Mouse (Mus musculus): ENCODE data around the gene Il12a. TPM values are rescaled to one million over a fixed set of nuclear protein-coding genes. Genes with fewer than 3 reads are reported as not detected.

Il12a gene
- polyA plus RNA-seq, 1 experiment from 2014 or later = 0.28 TPM

GRCm38 (mm10) chr3:68667852-68668251, 22.6 kb upstream of the Il12a start:
- ATAC-seq (ENCODE audit: insufficient read depth, low FRiP score, low read depth) = no peak
- Histone ChIP-seq H3K4me2 (no peak overlapping the region), H3K9ac (no peak overlapping the region), H3K27me3 (replicated peaks) (no peaks in the 10 kb centered on the region), H3K36me3 (no peaks in the 10 kb centered on the region), H3K4me3 (replicated peaks) (no peak overlapping the region), H3K9me3 (no peaks in the 10 kb centered on the region), H3K27ac (no peak overlapping the region), H3K4me1 (no peaks in the 10 kb centered on the region)
- 86% methylated on average over 1 of the region's 1 CpGs for WGBS

GRCm38 (mm10) chr3:68669418-68669974, 20.9 kb upstream of the Il12a start:
- no peaks in the 10 kb centered on the region for H3K9me3 ChIP-seq
- H3K4me3 ChIP-seq (replicated peaks) = no peak overlapping the region
- H3K9ac ChIP-seq = no peak overlapping the region
- no peak overlapping the region for H3K27ac ChIP-seq
- no peaks in the 10 kb centered on the region for H3K27me3 ChIP-seq (replicated peaks)
- H3K4me1 ChIP-seq = no peaks in the 10 kb centered on the region
- 72% methylated on average over 5 of the region's 5 CpGs for WGBS
- no peak overlapping the region for H3K4me2 ChIP-seq
- H3K36me3 ChIP-seq = no peaks in the 10 kb centered on the region
- no peak for ATAC-seq (ENCODE audit: insufficient read depth, low FRiP score, low read depth)

- Histone ChIP-seq H3K4me2 (no peak overlapping the region), H3K4me1 (0 out of 2 replicates have a peak, but pooled peaks cover 5% of the 10 kb centered on the region), H3K9me3 (no peaks in the 10 kb centered on the region), H3K36me3 (no peaks in the 10 kb centered on the region), H3K27me3 (replicated peaks) (no peaks in the 10 kb centered on the region), H3K4me3 (replicated peaks) (no peak overlapping the region), H3K27ac (no peak overlapping the region), H3K9ac (no peak overlapping the region)
- ATAC-seq (ENCODE audit: insufficient read depth, low FRiP score, low read depth) = no peak
- 58% methylated on average over 2 of the region's 2 CpGs for WGBS
Observed at GRCm38 (mm10) chr3:68674721-68675120, 15.7 kb upstream of the Il12a start.

GRCm38 (mm10) chr3:68675216-68675835, 15.1 kb upstream of the Il12a start:
- no peak for ATAC-seq (ENCODE audit: insufficient read depth, low FRiP score, low read depth)
- H3K4me1 ChIP-seq = 0 out of 2 replicates have a peak, but pooled peaks cover 5% of the 10 kb centered on the region
- H3K27ac ChIP-seq = no peak overlapping the region
- no peaks in the 10 kb centered on the region for H3K9me3 ChIP-seq
- no peak overlapping the region for H3K4me2 ChIP-seq
- H3K36me3 ChIP-seq = no peaks in the 10 kb centered on the region
- H3K27me3 ChIP-seq (replicated peaks) = no peaks in the 10 kb centered on the region
- 84% methylated on average over 12 of the region's 12 CpGs for WGBS
- H3K9ac ChIP-seq = no peak overlapping the region
- H3K4me3 ChIP-seq (replicated peaks) = no peak overlapping the region

- Histone ChIP-seq H3K36me3 (no peaks in the 10 kb centered on the region), H3K4me1 (0 out of 2 replicates have a peak, but pooled peaks cover 5% of the 10 kb centered on the region), H3K4me2 (peak overlapping the region; percentile 51), H3K27me3 (replicated peaks) (no peaks in the 10 kb centered on the region), H3K4me3 (replicated peaks) (peak overlapping the region; percentile 26; the same call in 1 of the 2 replicates), H3K27ac (no peak overlapping the region; the same call in 1 of the 2 replicates), H3K9me3 (no peaks in the 10 kb centered on the region), H3K9ac (no peak overlapping the region)
- WGBS = 46% methylated on average over 10 of the region's 10 CpGs
- no peak for ATAC-seq (ENCODE audit: insufficient read depth, low FRiP score, low read depth)
Observed at GRCm38 (mm10) chr3:68675980-68676678, 14.3 kb upstream of the Il12a start.

- Histone ChIP-seq H3K9ac (no peak overlapping the region), H3K4me2 (peak overlapping the region; percentile 51), H3K9me3 (no peaks in the 10 kb centered on the region), H3K4me1 (0 out of 2 replicates have a peak, but pooled peaks cover 5% of the 10 kb centered on the region), H3K4me3 (replicated peaks) (peak overlapping the region; percentile 26), H3K27ac (no peak overlapping the region), H3K36me3 (no peaks in the 10 kb centered on the region), H3K27me3 (replicated peaks) (no peaks in the 10 kb centered on the region)
- WGBS = 12% methylated on average over 17 of the region's 17 CpGs
- ATAC-seq (ENCODE audit: insufficient read depth, low FRiP score, low read depth) = peak; percentile 86
Observed at GRCm38 (mm10) chr3:68676831-68677303, 13.6 kb upstream of the Il12a start.

GRCm38 (mm10) chr3:68678805-68679585, 11.4 kb upstream of the Il12a start:
- H3K9ac ChIP-seq = no peak overlapping the region
- H3K36me3 ChIP-seq = no peaks in the 10 kb centered on the region
- no peak overlapping the region for H3K4me3 ChIP-seq (replicated peaks)
- H3K27me3 ChIP-seq (replicated peaks) = no peaks in the 10 kb centered on the region
- no peak overlapping the region for H3K4me2 ChIP-seq
- no peak for ATAC-seq (ENCODE audit: insufficient read depth, low FRiP score, low read depth)
- H3K4me1 ChIP-seq = 0 out of 2 replicates have a peak, but pooled peaks cover 5% of the 10 kb centered on the region
- H3K9me3 ChIP-seq = no peaks in the 10 kb centered on the region
- no peak overlapping the region for H3K27ac ChIP-seq
- 79% methylated on average over 9 of the region's 9 CpGs for WGBS

- no peak overlapping the region for H3K4me2 ChIP-seq
- H3K4me1 ChIP-seq = no peaks in the 10 kb centered on the region
- no peak overlapping the region for H3K4me3 ChIP-seq (replicated peaks)
- no peak overlapping the region for H3K27ac ChIP-seq
- no peak overlapping the region for H3K9ac ChIP-seq
- WGBS = 35% methylated on average over 2 of the region's 2 CpGs
- H3K27me3 ChIP-seq (replicated peaks) = no peaks in the 10 kb centered on the region
- no peaks in the 10 kb centered on the region for H3K36me3 ChIP-seq
- H3K9me3 ChIP-seq = no peaks in the 10 kb centered on the region
- ATAC-seq (ENCODE audit: insufficient read depth, low FRiP score, low read depth) = no peak
Observed at GRCm38 (mm10) chr3:68683579-68683978, 6.9 kb upstream of the Il12a start.

GRCm38 (mm10) chr3:68684207-68684606, 6.2 kb upstream of the Il12a start:
- Histone ChIP-seq H3K4me3 (replicated peaks) (no peak overlapping the region), H3K27me3 (replicated peaks) (no peaks in the 10 kb centered on the region), H3K4me1 (no peaks in the 10 kb centered on the region), H3K9me3 (no peaks in the 10 kb centered on the region), H3K36me3 (no peaks in the 10 kb centered on the region), H3K4me2 (no peak overlapping the region), H3K9ac (no peak overlapping the region), H3K27ac (no peak overlapping the region)
- ATAC-seq (ENCODE audit: insufficient read depth, low FRiP score, low read depth) = no peak
- WGBS = 62% methylated on average over 1 of the region's 1 CpGs

- 69% methylated on average over 8 of the region's 8 CpGs for WGBS
- H3K36me3 ChIP-seq = no peaks in the 10 kb centered on the region
- no peak overlapping the region for H3K9ac ChIP-seq
- H3K27ac ChIP-seq = no peak overlapping the region
- no peak overlapping the region for H3K4me3 ChIP-seq (replicated peaks)
- H3K9me3 ChIP-seq = no peaks in the 10 kb centered on the region
- no peaks in the 10 kb centered on the region for H3K4me1 ChIP-seq
- H3K4me2 ChIP-seq = no peak overlapping the region
- ATAC-seq (ENCODE audit: insufficient read depth, low FRiP score, low read depth) = no peak
- no peaks in the 10 kb centered on the region for H3K27me3 ChIP-seq (replicated peaks)
Observed at GRCm38 (mm10) chr3:68686852-68687560, 3.4 kb upstream of the Il12a start.

- 68% methylated on average over 7 of the region's 7 CpGs for WGBS
- no peak for ATAC-seq (ENCODE audit: insufficient read depth, low FRiP score, low read depth)
- H3K4me1 ChIP-seq = no peaks in the 10 kb centered on the region
- H3K4me2 ChIP-seq = no peak overlapping the region
- no peak overlapping the region for H3K9ac ChIP-seq
- no peaks in the 10 kb centered on the region for H3K9me3 ChIP-seq
- H3K27me3 ChIP-seq (replicated peaks) = no peaks in the 10 kb centered on the region
- H3K27ac ChIP-seq = no peak overlapping the region
- H3K36me3 ChIP-seq = no peaks in the 10 kb centered on the region
- H3K4me3 ChIP-seq (replicated peaks) = no peak overlapping the region
Observed at GRCm38 (mm10) chr3:68689346-68689745, 1.1 kb upstream of the Il12a start.

All from stomach, embryonic 15.5 days (tissue).